Mouse (Mus musculus) limb, embryonic 12.5 days (tissue): ENCODE measurements around the gene Blm. TPM values are rescaled to one million over a fixed set of nuclear protein-coding genes. Genes with fewer than 3 reads are reported as not detected.

Source experiments
- polyA plus RNA-seq: library from polyadenylated mRNA; unstranded; fragments of >200 nt; fragmentation: Nextera tagmentation; extraction: Ambion mirVana; gene quantifications from 2 replicates; pipeline ENCODE4 v1.2.1, GENCODE M21; 2016

The Blm gene
- polyA plus RNA-seq, 1 experiment from 2014 or later = 42.1 TPM

Other genes starting within 250 kb of the Blm start
- 133 and 144 TPM in 2 replicates for gene Prc1, start 240.7 kb downstream of the Blm start, polyA plus RNA-seq
- 12.6 and 13.9 TPM in 2 replicates for gene Rccd1, start 210.7 kb downstream of the Blm start, polyA plus RNA-seq
- gene Unc45a, start 194.1 kb downstream of the Blm start, polyA plus RNA-seq = 56.9 and 61.8 TPM in 2 replicates
- gene Hddc3, start 192.0 kb downstream of the Blm start, polyA plus RNA-seq = 25.8 and 29.6 TPM in 2 replicates
- 25.7 and 31.7 TPM in 2 replicates for gene Man2a2, start 163.7 kb downstream of the Blm start, polyA plus RNA-seq
- 10.2 and 11.0 TPM in 2 replicates for gene Fes, start 147.2 kb downstream of the Blm start, polyA plus RNA-seq
- gene Furin, start 129.7 kb downstream of the Blm start, polyA plus RNA-seq = 10.7 and 13.2 TPM in 2 replicates
- 18.5 and 22.4 TPM in 2 replicates for gene Crtc3, start 153.8 kb upstream of the Blm start, polyA plus RNA-seq